Mouse (Mus musculus) thymus, postnatal 25 days (tissue): Measurements from ENCODE around the gene Tspan9.

Experiments used
- DNase-seq: peaks from one replicate; pipeline ENCODE4 v3.0.0; 2022

Tspan9 gene

DNA sequence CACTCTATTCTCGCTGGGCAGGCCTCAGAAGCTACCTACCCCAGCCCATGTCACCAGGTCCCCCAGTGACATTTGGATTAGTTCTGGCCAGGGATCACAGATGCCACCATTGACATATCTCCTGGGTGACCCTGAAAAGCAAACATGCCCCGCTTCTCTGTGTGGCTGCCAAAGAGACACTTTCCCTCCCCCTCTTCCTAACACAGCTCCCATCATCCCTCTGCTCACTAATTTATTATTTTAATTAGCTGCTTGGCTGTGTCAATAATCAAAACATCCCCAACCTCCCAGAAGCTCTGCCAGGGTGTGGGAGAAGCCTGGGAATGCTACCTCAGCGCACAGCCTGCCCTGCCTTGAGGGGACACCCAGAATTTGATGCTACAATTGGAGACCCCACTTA, 226.4 kb downstream of the Tspan9 start:
- no peak for DNase-seq

DNA sequence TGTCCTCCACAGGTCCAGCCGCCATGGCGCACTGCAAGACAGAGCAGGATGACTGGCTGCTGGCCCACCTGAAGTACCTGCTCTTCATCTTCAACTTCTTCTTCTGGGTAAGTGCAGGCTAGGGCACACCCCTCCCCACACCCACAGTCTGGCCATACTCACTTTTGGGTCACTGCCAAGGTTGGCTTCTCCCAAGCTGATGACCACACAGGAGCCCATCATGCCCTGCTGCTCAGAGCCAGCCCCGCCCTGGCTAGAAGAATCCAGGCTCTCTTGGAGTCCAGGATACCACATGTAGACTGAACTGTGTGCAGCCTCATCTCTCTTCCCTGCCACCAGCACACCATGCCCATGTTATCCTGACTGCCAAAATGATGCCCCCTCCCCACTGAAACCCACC, 230.5 kb downstream of the Tspan9 start:
- DNase-seq: no peak

DNA sequence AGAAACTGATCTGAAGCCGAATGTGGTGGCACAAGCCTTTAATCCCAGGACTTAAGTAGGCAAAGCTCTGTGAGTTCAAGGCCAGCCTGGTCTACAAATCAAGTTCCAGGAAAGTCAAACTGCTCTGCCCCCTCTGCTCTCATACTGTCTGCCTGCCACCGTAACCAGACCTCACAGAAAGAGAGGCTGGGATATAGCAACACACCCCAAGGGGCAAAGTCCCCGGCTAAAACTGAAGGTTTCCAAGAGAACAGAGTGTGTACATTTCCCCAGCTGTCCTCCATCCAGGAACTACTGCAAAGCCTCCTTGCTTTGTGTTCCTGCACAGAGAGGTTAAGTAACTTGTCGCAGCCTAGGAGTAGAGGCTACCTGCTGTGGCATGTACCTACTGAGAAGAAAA, 231.7 kb downstream of the Tspan9 start:
- no peak for DNase-seq
